26 mouse cellular contexts compared by ENCODE assay signal in genomic region chr2:29007656-29008055, GRCm38 (mm10). TPM values are rescaled to one million over a fixed set of nuclear protein-coding genes. Genes with fewer than 3 reads are reported as not detected.
DNase-seq lines count a peak whose midpoint lies in the region; ATAC-seq and TF ChIP-seq lines count a peak whose summit lies in the region.
"Had no signal": no experiment of that assay in that cellular context is flagged by ENCODE, and none has a peak within 500 bp of the region (broad histone marks: within the 10 kb centered on the region; RNA-seq: fewer than 3 reads in every experiment).

No protein-coding gene starts in this region.

- TF ChIP-seq EP300 in liver, postnatal 0 days (IDR thresholded peaks at IDR 0.05; ENCODE audit: low read depth), result no peak

- H3K4me2 ChIP-seq in embryonic facial prominence, embryonic 15.5 days (replicated peaks), result no peak overlapping the region
- no peak overlapping the region for H3K4me2 ChIP-seq in liver, embryonic 13.5 days
- H3K4me2 ChIP-seq in liver, postnatal 0 days (ENCODE audit: low read depth, low read length), result no peak overlapping the region
- H3K4me2 ChIP-seq: heart, embryonic 11.5 days; hindbrain, embryonic 13.5 days had no signal

- H3K27ac ChIP-seq in embryonic facial prominence, embryonic 15.5 days (replicated peaks), result no peak overlapping the region
- no peak overlapping the region for H3K27ac ChIP-seq in embryonic facial prominence, embryonic 10.5 days (replicated peaks)
- H3K27ac ChIP-seq in liver, adult 2 months (replicated peaks; ENCODE audit: insufficient read depth, low read depth, low read length), result peak overlapping the region; percentile 42; the same call in 1 of the 2 replicates
- no peak overlapping the region for H3K27ac ChIP-seq in liver, embryonic 13.5 days
- no peak overlapping the region for H3K27ac ChIP-seq in liver, postnatal 0 days (ENCODE audit: low read depth)
- H3K27ac ChIP-seq: gastrocnemius, adult 2 months; hindbrain, embryonic 10.5 days had no signal

- no peaks in the 10 kb centered on the region for H3K9me3 ChIP-seq in embryonic facial prominence, embryonic 15.5 days (replicated peaks)
- H3K9me3 ChIP-seq in embryonic facial prominence, embryonic 10.5 days, result no peaks in the 10 kb centered on the region
- H3K9me3 ChIP-seq in liver, embryonic 13.5 days (replicated peaks), result no peaks in the 10 kb centered on the region
- no peaks in the 10 kb centered on the region for H3K9me3 ChIP-seq in liver, postnatal 0 days (ENCODE audit: low read length)
- H3K9me3 ChIP-seq: hindbrain, embryonic 10.5 days; hindbrain, embryonic 13.5 days had no signal

- 63% methylated on average over 6 of the region's 6 CpGs for WGBS in embryonic facial prominence, embryonic 15.5 days
- WGBS in embryonic facial prominence, embryonic 10.5 days, result 56% methylated on average over 6 of the region's 6 CpGs
- WGBS in liver, adult 2 months, result 18% methylated on average over 6 of the region's 6 CpGs
- 61% methylated on average over 6 of the region's 6 CpGs for WGBS in liver, embryonic 13.5 days (ENCODE audit: insufficient replicate concordance)
- 52% methylated on average over 6 of the region's 6 CpGs for WGBS in liver, postnatal 0 days (ENCODE audit: insufficient replicate concordance)
- WGBS in lung, adult 2 months, result 84% methylated on average over 6 of the region's 6 CpGs

- H3K79me2 ChIP-seq in liver, adult 2 months (ENCODE audit: control insufficient read depth, insufficient read depth, low read length), result no peaks in the 10 kb centered on the region

- DNase-seq in embryonic facial prominence, embryonic 10.5 days (ENCODE audit: low spot score), result no peak
- peak; percentile 68 for DNase-seq in liver, adult 2 months (ENCODE audit: extremely low read depth, low read depth, low spot score)
- DNase-seq in liver, result no peak
- DNase-seq in liver, embryonic 13.5 days, result no peak
- no peak for DNase-seq in liver, postnatal 0 days
- no peak for DNase-seq in lung, adult 2 months
- no peak for DNase-seq in retina, embryonic 14.5 days (ENCODE audit: low spot score)
- DNase-seq: adrenal gland, adult 8-10 months; adrenal gland, postnatal 25 days; cerebellum, adult 11-12 months; cerebellum, adult 8-10 months; cerebellum, postnatal 10 days; cerebellum, postnatal 36 days; embryo, embryonic 11 days; forebrain, postnatal 0 days; gastrocnemius, adult 2 months; gastrocnemius, postnatal 14 days; heart, adult 11 months; heart, postnatal 36 days had no signal

- H3K9ac ChIP-seq in embryonic facial prominence, embryonic 15.5 days, result no peak overlapping the region
- H3K9ac ChIP-seq in liver, adult 2 months (ENCODE audit: low read depth, low read length), result no peak overlapping the region
- no peak overlapping the region for H3K9ac ChIP-seq in liver, embryonic 13.5 days
- no peak overlapping the region for H3K9ac ChIP-seq in liver, postnatal 0 days (replicated peaks)
- H3K9ac ChIP-seq: forebrain, postnatal 0 days; hindbrain, embryonic 13.5 days had no signal

- peaks cover 20% of the 10 kb centered on the region for H3K27me3 ChIP-seq in embryonic facial prominence, embryonic 15.5 days
- peaks cover 89% of the 10 kb centered on the region for H3K27me3 ChIP-seq in embryonic facial prominence, embryonic 10.5 days (replicated peaks; ENCODE audit: low read depth, poor library complexity, severe bottlenecking)
- H3K27me3 ChIP-seq in liver, adult 2 months (ENCODE audit: control insufficient read depth, insufficient read depth, low read length), result no peaks in the 10 kb centered on the region
- peaks cover 7% of the 10 kb centered on the region; the same call in 1 of the 2 replicates for H3K27me3 ChIP-seq in liver, embryonic 13.5 days
- no peaks in the 10 kb centered on the region for H3K27me3 ChIP-seq in liver, postnatal 0 days (ENCODE audit: insufficient read depth, low read length)

- no peak overlapping the region for H3K4me3 ChIP-seq in embryonic facial prominence, embryonic 15.5 days (replicated peaks)
- H3K4me3 ChIP-seq in embryonic facial prominence, embryonic 10.5 days, result no peak overlapping the region
- H3K4me3 ChIP-seq in liver, adult 2 months (ENCODE audit: insufficient read depth, low read depth, low read length), result no peak overlapping the region
- H3K4me3 ChIP-seq in liver, embryonic 13.5 days (replicated peaks), result no peak overlapping the region
- H3K4me3 ChIP-seq in liver, postnatal 0 days (ENCODE audit: low read depth, low read length), result no peak overlapping the region
- no peak overlapping the region for H3K4me3 ChIP-seq in lung, adult 2 months (replicated peaks; ENCODE audit: extremely low read depth, low read depth, low read length)
- H3K4me3 ChIP-seq: gastrocnemius, adult 2 months; hindbrain, embryonic 10.5 days; hindbrain, embryonic 13.5 days had no signal

- TF ChIP-seq POLR2A in liver, adult 2 months (IDR thresholded peaks at IDR 0.05; ENCODE audit: extremely low read depth, insufficient read depth, low read length), result no peak
- no peak for TF ChIP-seq POLR2A in lung, adult 2 months (IDR thresholded peaks at IDR 0.05; ENCODE audit: borderline replicate concordance, extremely low read depth, low read depth, low read length)

- H3K4me1 ChIP-seq in embryonic facial prominence, embryonic 15.5 days, result no peaks in the 10 kb centered on the region
- H3K4me1 ChIP-seq in embryonic facial prominence, embryonic 10.5 days, result peaks cover 27% of the 10 kb centered on the region
- H3K4me1 ChIP-seq in liver, adult 2 months (ENCODE audit: control insufficient read depth, insufficient read depth, low read length), result peaks cover 6% of the 10 kb centered on the region
- H3K4me1 ChIP-seq in liver, embryonic 13.5 days (replicated peaks), result no peaks in the 10 kb centered on the region
- H3K4me1 ChIP-seq in liver, postnatal 0 days (ENCODE audit: insufficient read depth), result peaks cover 4% of the 10 kb centered on the region; the same call in 1 of the 2 replicates
- H3K4me1 ChIP-seq in lung, adult 2 months (ENCODE audit: control insufficient read depth, insufficient read depth, low read length), result no peaks in the 10 kb centered on the region

- no peaks in the 10 kb centered on the region for H3K36me3 ChIP-seq in embryonic facial prominence, embryonic 15.5 days
- no peaks in the 10 kb centered on the region for H3K36me3 ChIP-seq in embryonic facial prominence, embryonic 10.5 days (replicated peaks)
- H3K36me3 ChIP-seq in liver, adult 2 months (ENCODE audit: control insufficient read depth, insufficient read depth, low read length), result no peaks in the 10 kb centered on the region
- H3K36me3 ChIP-seq in liver, embryonic 13.5 days, result no peaks in the 10 kb centered on the region
- no peaks in the 10 kb centered on the region for H3K36me3 ChIP-seq in liver, postnatal 0 days (replicated peaks; ENCODE audit: insufficient read depth, low read length)
- H3K36me3 ChIP-seq: hindbrain, embryonic 10.5 days; hindbrain, embryonic 13.5 days had no signal

- ATAC-seq in embryonic facial prominence, embryonic 15.5 days (ENCODE audit: insufficient number of reproducible peaks, low FRiP score, low TSS enrichment, low read depth), result peak; percentile 4; the same call in 1 of the 2 replicates
- 0 out of 2 replicates have a peak, but pooled peaks have one; percentile 36 for ATAC-seq in liver, embryonic 13.5 days (ENCODE audit: low read depth)
- ATAC-seq in liver, postnatal 0 days, result peak; percentile 36; the same call in 1 of the 2 replicates
- ATAC-seq: activated CD4-positive, CD25-positive, alpha-beta regulatory T cell, adult 4 months; forebrain, embryonic 14.5 days; forebrain, postnatal 0 days had no signal

- TF ChIP-seq CTCF in liver, adult 2 months (IDR thresholded peaks at IDR 0.05; ENCODE audit: low read depth, low read length), result no peak
- no peak for TF ChIP-seq CTCF in liver, postnatal 0 days (IDR thresholded peaks at IDR 0.05; ENCODE audit: low read depth)
- TF ChIP-seq CTCF in lung, adult 2 months (IDR thresholded peaks at IDR 0.05; ENCODE audit: insufficient read depth, low read length), result no peak

RNA-seq across cellular contexts. Expression of gene Cfap77, which starts 47.2 kb away (rescaled TPM):
- 0.56 and 1.8 TPM in 2 replicates for polyA plus RNA-seq in embryonic facial prominence, embryonic 15.5 days (2015; fragmentation: Nextera tagmentation; extraction: Ambion mirVana)
- 0.75 and 1.2 TPM in 2 replicates for polyA plus RNA-seq in embryonic facial prominence, embryonic 10.5 days (2016; fragmentation: Nextera tagmentation; extraction: Ambion mirVana)
- 0.13 TPM in 1 of 2 replicates, not detected in the other for total RNA-seq in liver, adult 2 months (2014; rRNA removed)
- polyA plus RNA-seq in liver, adult 2 months (2012; rRNA removed), result 0.06 and 0.11 TPM in 2 replicates
- 0.08 and 0.13 TPM in 2 replicates for polyA plus RNA-seq in liver, embryonic 13.5 days (2015; fragmentation: Nextera tagmentation; extraction: Ambion mirVana)
- 0.06 TPM in 1 of 2 replicates, not detected in the other for polyA plus RNA-seq in liver, postnatal 0 days (2015; fragmentation: Nextera tagmentation; extraction: Ambion mirVana)
- polyA plus RNA-seq in lung, adult 2 months (2012; rRNA removed), result 4.0 and 4.6 TPM in 2 replicates
- total RNA-seq: gastrocnemius, adult 2 months; gastrocnemius, postnatal 14 days; heart, adult 8-10 months; heart, postnatal 36 days had no signal

RNA-seq across cellular contexts. Expression of gene Ttf1, which starts 52.4 kb away (rescaled TPM):
- 11.5 and 12.5 TPM in 2 replicates for polyA plus RNA-seq in embryonic facial prominence, embryonic 15.5 days (2015; fragmentation: Nextera tagmentation; extraction: Ambion mirVana)
- 10.4 and 13.9 TPM in 2 replicates for polyA plus RNA-seq in embryonic facial prominence, embryonic 10.5 days (2016; fragmentation: Nextera tagmentation; extraction: Ambion mirVana)
- 5.7 and 6.8 TPM in 2 replicates for total RNA-seq in liver, adult 2 months (2014; rRNA removed)
- polyA plus RNA-seq in liver, adult 2 months (2012; rRNA removed), result 2.2 and 3.4 TPM in 2 replicates
- 4.6 and 5.2 TPM in 2 replicates for polyA plus RNA-seq in liver, embryonic 13.5 days (2015; fragmentation: Nextera tagmentation; extraction: Ambion mirVana)
- 3.0 and 3.1 TPM in 2 replicates for polyA plus RNA-seq in liver, postnatal 0 days (2015; fragmentation: Nextera tagmentation; extraction: Ambion mirVana)
- 4.6 and 7.2 TPM in 2 replicates for polyA plus RNA-seq in lung, adult 2 months (2012; rRNA removed)
